Comparison of ENCODE assay signal across 9 mouse cellular contexts in genomic region chr9:72791213-72791582, GRCm38 (mm10). TPM values are rescaled to one million over a fixed set of nuclear protein-coding genes. Genes with fewer than 3 reads are reported as not detected.
A peak's percentile ranks its signal among the peaks of the same experiment; 100 is the strongest.
DNase-seq lines count a peak whose midpoint lies in the region; ATAC-seq and TF ChIP-seq lines count a peak whose summit lies in the region.
"Had no signal": no experiment of that assay in that cellular context is flagged by ENCODE, and none has a peak within 500 bp of the region (broad histone marks: within the 10 kb centered on the region; RNA-seq: fewer than 3 reads in every experiment).

No protein-coding gene starts in this region.

- no peaks in the 10 kb centered on the region for H3K9me3 ChIP-seq in heart, embryonic 10.5 days
- H3K9me3 ChIP-seq in kidney, embryonic 15.5 days (replicated peaks): no peaks in the 10 kb centered on the region

- TF ChIP-seq POLR2A in spleen, adult 2 months (IDR thresholded peaks at IDR 0.05; ENCODE audit: low read depth, low read length): no peak

- 0 out of 2 replicates have a peak overlapping the region, but pooled peaks have one; percentile 30 for H3K4me2 ChIP-seq in kidney, embryonic 15.5 days

- H3K27me3 ChIP-seq in heart, embryonic 10.5 days (ENCODE audit: insufficient read depth, poor library complexity, severe bottlenecking): no peaks in the 10 kb centered on the region
- H3K27me3 ChIP-seq in spleen, adult 2 months (ENCODE audit: control insufficient read depth, insufficient read depth, low read length): no peaks in the 10 kb centered on the region; the same call in 1 of the 2 replicates
- H3K27me3 ChIP-seq in kidney, embryonic 15.5 days: no peaks in the 10 kb centered on the region

- no peak overlapping the region for H3K9ac ChIP-seq in kidney, embryonic 15.5 days

- WGBS in heart, embryonic 10.5 days: 23% methylated on average over 10 of the region's 10 CpGs
- 62% methylated on average over 10 of the region's 10 CpGs for WGBS in spleen, adult 2 months
- 36% methylated on average over 10 of the region's 10 CpGs for WGBS in kidney, embryonic 15.5 days

- peaks cover 41% of the 10 kb centered on the region for H3K4me1 ChIP-seq in heart, embryonic 10.5 days
- H3K4me1 ChIP-seq in spleen, adult 2 months (ENCODE audit: control insufficient read depth, insufficient read depth, insufficient read length): 0 out of 2 replicates have a peak, but pooled peaks cover 2% of the 10 kb centered on the region
- H3K4me1 ChIP-seq in kidney, embryonic 15.5 days: peaks cover 19% of the 10 kb centered on the region

- no peak for TF ChIP-seq CTCF in spleen, adult 2 months (IDR thresholded peaks at IDR 0.05; ENCODE audit: extremely low read depth, insufficient read depth, insufficient read length, insufficient replicate concordance)

- peak overlapping the region; percentile 25; the same call in 1 of the 2 replicates for H3K4me3 ChIP-seq in heart, embryonic 10.5 days
- no peak overlapping the region for H3K4me3 ChIP-seq in spleen, adult 2 months (ENCODE audit: extremely low read depth, insufficient read depth, insufficient read length)
- no peak overlapping the region for H3K4me3 ChIP-seq in kidney, embryonic 15.5 days (replicated peaks)
- H3K4me3 ChIP-seq: layer of hippocampus, adult 2 months had no signal

- peak overlapping the region; percentile 72 for H3K27ac ChIP-seq in heart, embryonic 10.5 days
- H3K27ac ChIP-seq in spleen, adult 2 months (ENCODE audit: insufficient read depth, low read length): 0 out of 2 replicates have a peak overlapping the region, but pooled peaks have one; percentile 23
- H3K27ac ChIP-seq in kidney, embryonic 15.5 days: 0 out of 2 replicates have a peak overlapping the region, but pooled peaks have one; percentile 29
- H3K27ac ChIP-seq: layer of hippocampus, adult 2 months had no signal

- no peak for DNase-seq in heart, embryonic 10.5 days (ENCODE audit: low spot score)
- no peak for DNase-seq in heart, postnatal 4 days
- DNase-seq in spleen, adult 2 months (ENCODE audit: low read depth in 1 of 2, low spot score in 2 of 2): no peak
- DNase-seq in spleen, postnatal 36 days (ENCODE audit: low spot score in 2 of 2): no peak
- no peak for DNase-seq in T-cell, adult 2 months (ENCODE audit: low spot score)
- no peak for DNase-seq in layer of hippocampus, adult 9-11 months
- no peak for DNase-seq in frontal cortex, postnatal 25 days (ENCODE audit: low spot score in 2 of 2)

- ATAC-seq in kidney, embryonic 15.5 days (replicated peaks; ENCODE audit: low FRiP score): no peak

- no peaks in the 10 kb centered on the region for H3K36me3 ChIP-seq in heart, embryonic 10.5 days
- no peaks in the 10 kb centered on the region for H3K36me3 ChIP-seq in spleen, adult 2 months (ENCODE audit: control insufficient read depth, insufficient read depth, low read length)
- H3K36me3 ChIP-seq in kidney, embryonic 15.5 days: no peaks in the 10 kb centered on the region

RNA-seq across cellular contexts. Expression of gene Prtg, which starts 15.5 kb away (rescaled TPM):
- polyA plus RNA-seq in heart, embryonic 10.5 days (2016; fragmentation: Nextera tagmentation; extraction: Ambion mirVana): 7.6 and 11.1 TPM in 2 replicates
- under 1 TPM; 0.36 to 0.57 TPM for total RNA-seq in heart, postnatal 4 days (2021)
- 0.05 and 0.14 TPM in 2 replicates for polyA plus RNA-seq in spleen, adult 2 months (2012; rRNA removed)
- polyA plus RNA-seq in kidney, embryonic 15.5 days (2015; fragmentation: Nextera tagmentation; extraction: Ambion mirVana): 2.1 and 2.6 TPM in 2 replicates
